Mouse (Mus musculus): Measurements from ENCODE around the gene Samd3. TPM values are rescaled to one million over a fixed set of nuclear protein-coding genes. Genes with fewer than 3 reads are reported as not detected.

Gene Samd3
- polyA plus RNA-seq (2014; fragmentation: Illumina TruSeq; extraction: RNeasy Lipid Tissue Mini Kit (QIAGEN cat#74804); ENCODE audit: low read depth, low replicate concordance) = 0.29 TPM

DNA sequence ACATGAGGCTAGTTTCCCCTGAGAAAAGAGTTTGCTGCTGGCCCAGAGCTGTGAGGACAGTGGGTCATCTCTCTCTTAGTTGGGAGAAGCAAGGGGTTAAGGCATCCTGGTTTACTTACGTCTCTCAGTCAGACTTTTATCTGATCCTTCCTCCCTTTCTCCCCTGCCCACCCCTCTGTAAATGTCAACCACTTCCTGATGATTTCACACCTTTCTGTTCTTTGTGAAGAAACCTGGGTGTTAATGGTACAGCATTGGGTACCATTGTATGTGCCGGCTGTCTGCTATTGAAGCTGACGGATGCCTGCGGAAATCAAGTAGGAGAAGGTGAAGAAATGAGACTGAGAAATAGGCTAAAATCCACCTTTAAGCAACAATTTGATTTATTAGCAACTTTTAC is at the start of gene Samd3:
Gene Samd3, plus strand, starts transcription at position 220 of the 400 bp plus-strand sequence.

Other genes starting within 250 kb of the Samd3 start
- 0.52 TPM for gene Gm9767, start 151.5 kb upstream of the Samd3 start, polyA plus RNA-seq (2014; fragmentation: Illumina TruSeq; extraction: RNeasy Lipid Tissue Mini Kit (QIAGEN cat#74804); ENCODE audit: low read depth, low replicate concordance)
- 91.0 TPM for gene Tmem200a, start 150.7 kb upstream of the Samd3 start, polyA plus RNA-seq (2014; fragmentation: Illumina TruSeq; extraction: RNeasy Lipid Tissue Mini Kit (QIAGEN cat#74804); ENCODE audit: low read depth, low replicate concordance)
- gene L3mbtl3, start 146.3 kb downstream of the Samd3 start, polyA plus RNA-seq (2014; fragmentation: Illumina TruSeq; extraction: RNeasy Lipid Tissue Mini Kit (QIAGEN cat#74804); ENCODE audit: low read depth, low replicate concordance) = 34.8 TPM